Mouse (Mus musculus) heart, embryonic 12.5 days (tissue): Measurements from ENCODE around the gene Lrfn3. TPM values are rescaled to one million over a fixed set of nuclear protein-coding genes. Genes with fewer than 3 reads are reported as not detected.

Experiments
- ATAC-seq: fragments of 200-750 bp; cut with Nextera tagmentation; 2 replicates; pipeline ENCODE4 v1.8.0; 2017; ENCODE audit warnings: moderate TSS enrichment, moderate library complexity; ENCODE audit not compliant: insufficient number of reproducible peaks, low FRiP score
- H3K27ac ChIP-seq: fragments of 300-500 bp; sonication (generic); 2 replicates; pipeline ENCODE4 v1.5.1; 2016; ENCODE audit warnings: mild to moderate bottlenecking, moderate library complexity; ENCODE audit not compliant: poor library complexity, severe bottlenecking
- H3K27me3 ChIP-seq: fragments of 300-500 bp; sonication (generic); replicated peaks from 2 replicates; pipeline ENCODE4 v1.6.1; 2016; ENCODE audit warnings: mild to moderate bottlenecking, moderate library complexity
- H3K36me3 ChIP-seq: fragments of 300-500 bp; sonication (generic); 2 replicates; pipeline ENCODE4 v1.6.1; 2016; ENCODE audit warnings: mild to moderate bottlenecking, moderate library complexity
- H3K4me1 ChIP-seq: fragments of 300-500 bp; sonication (generic); replicated peaks from 2 replicates; pipeline ENCODE4 v1.6.1; 2016; ENCODE audit warnings: mild to moderate bottlenecking
- H3K4me2 ChIP-seq: fragments of 300-500 bp; sonication (generic); 2 replicates; pipeline ENCODE4 v1.6.1; 2016; ENCODE audit warnings: mild to moderate bottlenecking, moderate library complexity
- H3K4me3 ChIP-seq: fragments of 300-500 bp; sonication (generic); 2 replicates; pipeline ENCODE4 v1.5.1; 2016; ENCODE audit warnings: mild to moderate bottlenecking
- H3K9ac ChIP-seq: fragments of 300-500 bp; sonication (generic); 2 replicates; pipeline ENCODE4 v1.6.1; 2016; ENCODE audit warnings: mild to moderate bottlenecking, moderate library complexity
- H3K9me3 ChIP-seq: fragments of 300-500 bp; sonication (generic); replicated peaks from 2 replicates; pipeline ENCODE4 v1.6.1; 2016; ENCODE audit warnings: mild to moderate bottlenecking, moderate library complexity
- WGBS: fragments of 180-500 bp; shearing (Covaris S2); methylation state at CpG from one replicate; pipeline ENCODE4 v1.1.7; 2016; 5-methylcytosine and 5-hydroxymethylcytosine counted together
- polyA plus RNA-seq: library from polyadenylated mRNA; unstranded; fragments of >200 nt; fragmentation: Nextera tagmentation; extraction: Ambion mirVana; gene quantifications from 2 replicates; pipeline ENCODE4 v1.2.1, GENCODE M21; 2016

The Lrfn3 gene
- 2.3 and 2.8 TPM in 2 replicates for polyA plus RNA-seq

GRCm38 (mm10) chr7:30362652-30363343, at the start of gene Lrfn3:
Gene Lrfn3, minus strand, starts transcription at chr7:30362772.
- WGBS, result 1% methylated on average over 48 of the region's 55 CpGs
- peaks cover 12% of the 10 kb centered on the region; the same call in 1 of the 2 replicates for H3K36me3 ChIP-seq
- no peak within 1 kb of the TSS for H3K27ac ChIP-seq
- H3K27me3 ChIP-seq, result peaks cover 46% of the 10 kb centered on the region
- peak within 1 kb of the TSS; percentile 76 for H3K4me3 ChIP-seq
- H3K4me2 ChIP-seq, result peak within 1 kb of the TSS; percentile 86
- no peaks in the 10 kb centered on the region for H3K9me3 ChIP-seq
- H3K9ac ChIP-seq, result peak within 1 kb of the TSS; percentile 81
- H3K4me1 ChIP-seq, result peaks cover 12% of the 10 kb centered on the region; the same call in 1 of the 2 replicates
- ATAC-seq, result peak; percentile 55

DNA sequence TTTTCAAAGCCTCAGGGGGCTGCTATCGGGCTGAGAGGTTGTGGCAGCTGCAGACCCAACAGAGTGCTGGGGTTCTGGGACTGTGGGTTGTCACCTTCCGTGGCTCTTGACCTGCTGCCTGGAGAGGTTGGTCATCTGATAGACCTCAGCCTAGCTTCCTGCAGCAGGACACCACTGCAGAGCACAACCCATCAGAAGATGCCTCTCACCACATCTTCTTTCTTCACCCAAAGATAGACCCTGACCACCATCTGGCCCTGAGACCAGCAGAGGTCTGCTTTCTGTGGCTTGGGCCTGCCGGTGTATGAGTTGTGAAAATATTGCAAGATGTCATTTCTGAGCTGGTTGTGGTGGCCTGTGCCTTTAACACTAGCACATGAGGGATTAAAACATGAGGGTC, 48.5 kb upstream of the Lrfn3 start:
- ATAC-seq, result no peak
- Histone ChIP-seq H3K27ac (no peak overlapping the region), H3K4me3 (no peak overlapping the region), H3K36me3 (no peaks in the 10 kb centered on the region), H3K4me1 (no peaks in the 10 kb centered on the region), H3K9me3 (no peaks in the 10 kb centered on the region), H3K27me3 (peaks cover 4% of the 10 kb centered on the region; the same call in 1 of the 2 replicates), H3K4me2 (no peak overlapping the region), H3K9ac (no peak overlapping the region)
- 65% methylated on average over 3 of the region's 3 CpGs for WGBS

- H3K4me2 ChIP-seq, result no peak overlapping the region
- 58% methylated on average over 2 of the region's 2 CpGs for WGBS
- no peak overlapping the region for H3K9ac ChIP-seq
- ATAC-seq, result no peak
- no peak overlapping the region for H3K27ac ChIP-seq
- H3K4me3 ChIP-seq, result no peak overlapping the region
- H3K36me3 ChIP-seq, result no peaks in the 10 kb centered on the region
- peaks cover 4% of the 10 kb centered on the region; the same call in 1 of the 2 replicates for H3K27me3 ChIP-seq
- H3K9me3 ChIP-seq, result no peaks in the 10 kb centered on the region
- H3K4me1 ChIP-seq, result no peaks in the 10 kb centered on the region
Observed at GRCm38 (mm10) chr7:30409789-30410188, 47.2 kb upstream of the Lrfn3 start.

DNA sequence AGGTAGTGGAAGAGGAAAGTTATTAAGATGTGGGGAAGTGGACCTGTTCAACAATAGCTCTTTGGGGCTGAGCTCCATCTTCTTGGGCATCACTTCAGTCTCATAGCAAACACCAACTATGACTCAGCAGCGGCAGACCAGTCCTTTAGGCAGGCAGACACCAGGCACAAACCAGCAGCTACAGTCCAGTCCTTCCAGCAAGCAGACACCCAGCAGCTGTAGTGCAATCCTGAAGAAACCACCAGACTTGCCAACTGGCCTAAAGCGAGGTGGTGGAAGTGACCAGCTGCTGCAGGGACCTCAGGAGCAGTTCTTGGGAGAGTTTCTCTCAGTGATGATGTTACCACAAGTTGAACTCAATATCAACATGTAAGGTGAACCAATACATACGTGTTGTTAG, 46.1 kb upstream of the Lrfn3 start:
- no peaks in the 10 kb centered on the region for H3K9me3 ChIP-seq
- no peak overlapping the region for H3K4me3 ChIP-seq
- no peak for ATAC-seq
- H3K4me2 ChIP-seq, result no peak overlapping the region
- no peak overlapping the region for H3K27ac ChIP-seq
- 81% methylated on average over 3 of the region's 3 CpGs for WGBS
- no peaks in the 10 kb centered on the region for H3K4me1 ChIP-seq
- H3K9ac ChIP-seq, result no peak overlapping the region
- H3K27me3 ChIP-seq, result peaks cover 4% of the 10 kb centered on the region; the same call in 1 of the 2 replicates
- H3K36me3 ChIP-seq, result no peaks in the 10 kb centered on the region

GRCm38 (mm10) chr7:30402343-30402742, 39.8 kb upstream of the Lrfn3 start:
- Histone ChIP-seq H3K27ac (no peak overlapping the region), H3K4me2 (no peak overlapping the region), H3K4me1 (no peaks in the 10 kb centered on the region), H3K4me3 (no peak overlapping the region), H3K27me3 (no peaks in the 10 kb centered on the region), H3K9me3 (no peaks in the 10 kb centered on the region), H3K36me3 (no peaks in the 10 kb centered on the region), H3K9ac (no peak overlapping the region)
- no peak for ATAC-seq
- 59% methylated on average over 4 of the region's 4 CpGs for WGBS

DNA sequence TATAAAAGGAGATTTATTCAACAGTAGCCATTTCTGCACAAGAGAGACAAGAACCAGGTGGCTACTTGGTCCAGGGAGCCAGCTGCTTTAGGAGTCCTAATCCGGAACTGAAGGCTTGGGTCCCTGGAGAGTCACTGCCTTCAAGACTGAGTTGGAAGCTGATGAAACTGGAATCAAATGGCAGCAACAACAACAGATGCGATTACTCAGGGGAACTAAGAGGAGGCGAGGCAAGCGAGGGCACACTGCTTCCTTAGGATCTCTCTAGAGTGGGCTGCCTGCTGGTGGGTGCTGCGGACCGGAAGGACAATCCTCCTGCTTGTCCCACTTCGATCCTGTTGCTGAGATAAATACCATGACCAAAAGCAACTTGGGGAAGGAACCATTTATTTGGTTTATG, 37.1 kb upstream of the Lrfn3 start:
- no peak overlapping the region for H3K9ac ChIP-seq
- no peaks in the 10 kb centered on the region for H3K27me3 ChIP-seq
- 52% methylated on average over 7 of the region's 7 CpGs for WGBS
- H3K4me2 ChIP-seq, result no peak overlapping the region
- H3K4me3 ChIP-seq, result no peak overlapping the region
- H3K9me3 ChIP-seq, result no peaks in the 10 kb centered on the region
- no peak for ATAC-seq
- H3K36me3 ChIP-seq, result no peaks in the 10 kb centered on the region
- no peak overlapping the region for H3K27ac ChIP-seq
- H3K4me1 ChIP-seq, result no peaks in the 10 kb centered on the region

DNA sequence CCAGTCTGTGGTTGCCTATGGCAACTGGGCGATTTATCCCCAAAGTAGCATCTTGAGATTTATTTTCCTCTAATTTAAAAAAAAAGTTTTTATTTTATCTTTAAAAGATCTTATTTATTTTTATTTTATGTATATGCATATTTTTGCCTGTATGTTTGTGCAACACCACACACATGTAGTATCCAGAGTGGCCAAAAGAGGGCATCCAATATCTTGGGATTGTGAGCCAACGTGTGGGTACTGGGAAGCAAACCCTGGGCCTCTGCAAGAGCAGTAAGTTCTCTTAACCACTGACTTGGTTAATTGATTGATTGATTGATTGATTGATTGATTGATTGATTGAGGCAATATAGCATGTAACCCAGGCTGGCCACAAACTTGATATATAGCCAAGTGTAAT, 32.3 kb upstream of the Lrfn3 start:
- no peaks in the 10 kb centered on the region for H3K36me3 ChIP-seq
- peak overlapping the region; percentile 58 for H3K27ac ChIP-seq
- H3K4me2 ChIP-seq, result 0 out of 2 replicates have a peak overlapping the region, but pooled peaks have one; percentile 4
- no peak for ATAC-seq
- no peak overlapping the region for H3K4me3 ChIP-seq
- H3K27me3 ChIP-seq, result no peaks in the 10 kb centered on the region
- 42% methylated on average over 2 of the region's 2 CpGs for WGBS
- H3K9ac ChIP-seq, result no peak overlapping the region
- no peaks in the 10 kb centered on the region for H3K4me1 ChIP-seq
- H3K9me3 ChIP-seq, result no peaks in the 10 kb centered on the region

DNA sequence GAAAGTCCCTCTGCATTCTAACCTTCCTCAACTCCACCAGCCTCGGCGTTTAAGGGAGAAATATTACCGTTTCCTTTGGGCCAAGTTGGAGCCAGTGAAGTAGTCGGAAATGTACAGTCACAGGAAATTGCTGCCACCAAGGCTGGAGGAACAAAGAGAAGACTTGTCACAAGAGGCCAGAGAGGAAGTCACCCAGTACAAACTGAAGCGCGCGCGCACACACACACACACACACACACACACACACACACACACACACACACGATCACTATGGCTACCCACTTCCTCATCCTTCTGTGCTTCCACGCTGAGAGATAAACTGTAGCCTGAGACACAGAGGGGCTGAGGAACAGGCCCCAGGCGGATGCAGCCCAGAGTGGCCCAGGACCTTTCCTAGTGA, 31.8 kb upstream of the Lrfn3 start:
- Histone ChIP-seq H3K9me3 (no peaks in the 10 kb centered on the region), H3K9ac (no peak overlapping the region), H3K27ac (peak overlapping the region; percentile 58), H3K4me1 (no peaks in the 10 kb centered on the region), H3K27me3 (no peaks in the 10 kb centered on the region), H3K4me2 (peak overlapping the region; percentile 4; the same call in 1 of the 2 replicates), H3K4me3 (no peak overlapping the region), H3K36me3 (no peaks in the 10 kb centered on the region)
- ATAC-seq, result peak; percentile 84
- 39% methylated on average over 11 of the region's 11 CpGs for WGBS

- Histone ChIP-seq H3K9me3 (no peaks in the 10 kb centered on the region), H3K9ac (no peak overlapping the region), H3K4me2 (no peak overlapping the region), H3K27me3 (no peaks in the 10 kb centered on the region), H3K36me3 (no peaks in the 10 kb centered on the region), H3K4me3 (no peak overlapping the region), H3K4me1 (no peaks in the 10 kb centered on the region), H3K27ac (no peak overlapping the region; the same call in 1 of the 2 replicates)
- ATAC-seq, result no peak
- WGBS, result 88% methylated on average over 4 of the region's 4 CpGs
Observed at GRCm38 (mm10) chr7:30393631-30394030, 31.1 kb upstream of the Lrfn3 start.

DNA sequence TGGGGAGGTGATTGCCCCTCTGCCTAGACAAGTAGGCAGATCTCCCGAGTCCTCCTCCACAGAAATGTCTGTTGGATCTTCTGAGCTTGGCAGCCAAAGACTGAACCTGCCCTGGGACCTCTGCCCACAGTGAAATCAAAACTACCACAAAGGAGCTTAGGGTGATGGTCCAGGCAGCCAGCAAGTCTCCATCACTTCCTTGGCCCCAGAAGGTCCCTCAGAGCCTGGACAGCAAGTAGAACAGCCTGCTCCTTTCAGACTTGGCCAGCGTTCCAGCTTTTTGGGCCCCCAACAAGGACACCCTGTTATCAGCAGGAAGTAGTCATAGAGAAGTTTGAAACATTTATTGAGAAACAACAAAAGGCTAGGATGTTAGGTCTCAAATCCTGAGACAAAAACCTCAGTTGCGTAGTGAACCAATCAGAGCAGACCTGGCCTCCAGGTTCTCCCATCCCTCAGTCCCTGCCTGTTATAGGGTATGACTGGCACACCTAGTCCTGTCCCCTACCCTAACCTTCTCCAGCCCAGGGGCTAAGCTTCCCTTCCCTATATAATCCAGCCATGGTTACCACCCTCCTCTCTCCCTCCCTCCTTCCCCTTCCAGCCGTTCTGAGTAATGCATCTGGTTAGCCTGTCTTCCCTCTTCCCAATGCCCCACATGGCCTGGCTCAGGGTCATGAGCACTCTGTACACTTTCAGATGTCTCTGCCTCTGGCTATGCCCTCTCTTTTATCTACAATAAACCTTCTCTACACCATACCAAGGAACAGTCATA, 30.4 kb upstream of the Lrfn3 start:
- no peak overlapping the region for H3K4me2 ChIP-seq
- no peaks in the 10 kb centered on the region for H3K36me3 ChIP-seq
- WGBS, result 65% methylated on average over 4 of the region's 4 CpGs
- no peaks in the 10 kb centered on the region for H3K27me3 ChIP-seq
- no peaks in the 10 kb centered on the region for H3K4me1 ChIP-seq
- no peak for ATAC-seq
- H3K4me3 ChIP-seq, result no peak overlapping the region
- H3K9ac ChIP-seq, result no peak overlapping the region
- no peaks in the 10 kb centered on the region for H3K9me3 ChIP-seq
- H3K27ac ChIP-seq, result no peak overlapping the region

DNA sequence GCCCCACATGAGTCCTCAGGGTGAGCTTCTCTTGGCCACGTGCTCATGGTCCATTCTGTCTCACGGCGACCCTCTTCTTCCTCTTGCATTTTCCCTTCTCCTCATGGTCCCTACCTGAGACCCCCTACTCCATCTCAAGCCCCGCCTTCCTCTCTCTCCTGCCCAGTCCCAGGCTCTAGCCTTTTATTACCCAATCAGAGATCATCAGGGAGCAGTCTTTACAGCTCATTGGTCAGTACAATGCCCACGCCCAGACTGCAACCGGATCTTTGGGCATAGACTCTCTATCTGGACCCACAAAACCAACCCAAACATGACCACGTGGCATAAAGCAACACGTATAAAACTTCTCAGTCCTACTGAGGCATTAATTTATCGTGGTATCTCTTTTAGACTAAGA, 21.5 kb upstream of the Lrfn3 start:
- Histone ChIP-seq H3K9me3 (0 out of 2 replicates have a peak, but pooled peaks cover 2% of the 10 kb centered on the region), H3K27me3 (no peaks in the 10 kb centered on the region), H3K27ac (no peak overlapping the region), H3K4me2 (no peak overlapping the region), H3K9ac (no peak overlapping the region), H3K4me3 (no peak overlapping the region), H3K4me1 (no peaks in the 10 kb centered on the region), H3K36me3 (no peaks in the 10 kb centered on the region)
- ATAC-seq, result no peak
- 72% methylated on average over 9 of the region's 9 CpGs for WGBS
